Mouse (Mus musculus): ENCODE measurements at regions not wholly inside any gene's neighbourhood (a gene's known extent, or its start where the extent isn't known, plus 50 kb on each side); places are given as distances from the start of the nearest gene placed in this dataset.

DNA sequence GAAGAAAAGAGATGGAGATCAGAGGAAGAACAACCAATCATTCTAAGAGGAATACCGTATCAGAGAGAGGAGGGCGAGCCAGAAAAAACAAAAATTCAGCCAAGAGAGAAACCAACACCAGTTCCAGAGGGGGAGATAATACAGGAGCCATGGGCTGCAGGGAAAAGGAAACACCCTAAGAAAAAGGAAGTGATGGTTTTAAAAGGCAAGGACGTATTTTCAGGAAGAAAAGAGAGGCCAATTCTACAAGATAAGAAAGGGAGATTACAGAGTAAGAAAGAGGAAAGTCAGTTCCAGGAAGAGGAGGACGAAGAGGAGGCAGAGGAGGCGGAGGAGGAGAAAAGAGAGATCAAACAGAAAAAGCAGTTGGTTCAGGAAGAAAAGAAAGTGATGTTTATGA lies 59.7 kb upstream of the Sipa1l3 start:
- Histone ChIP-seq H3K9ac (ENCODE audit: control insufficient read depth, low read depth, low read length, poor library complexity, severe bottlenecking) (no peak overlapping the region), H3K27me3 (ENCODE audit: control insufficient read depth in 1 of 2, insufficient read depth in 2 of 2, low read length in 2 of 2) (peaks cover 0 to 4% of the 10 kb centered on the region in 2 experiments; a peak in 2 of 4 replicates), H3K4me3 (ENCODE audit: control insufficient read depth in 1 of 2, insufficient read depth in 1 of 2, low read depth in 2 of 2, low read length in 2 of 2) (no peak overlapping the region), H3K9me3 (replicated peaks; ENCODE audit: insufficient read depth, low read length) (no peaks in the 10 kb centered on the region), H3K4me1 (ENCODE audit: control insufficient read depth in 1 of 2, insufficient read depth in 2 of 2, low read length in 2 of 2) (peaks cover 2 to 11% of the 10 kb centered on the region in 2 experiments; a peak in 3 of 4 replicates), H3K79me2 (ENCODE audit: control insufficient read depth, insufficient read depth, low read length, poor library complexity) (no peaks in the 10 kb centered on the region), H3K27ac (ENCODE audit: control insufficient read depth, low read depth, low read length) (no peak overlapping the region), H3K36me3 (ENCODE audit: control insufficient read depth in 1 of 2, insufficient read depth in 2 of 2, low read length in 2 of 2) (0 out of 4 replicates have a peak, but pooled peaks cover 0 to 2% of the 10 kb centered on the region in 2 experiments)
- DNase-seq (ENCODE audit: low read depth, low spot score) = peak; percentile 31
- TF ChIP-seq MAX (IDR thresholded peaks at IDR 0.05; ENCODE audit: low read length) (no peak), USF2 (IDR thresholded peaks at IDR 0.05; ENCODE audit: borderline replicate concordance in 1 of 2, insufficient read depth in 1 of 2, low read depth in 1 of 2, low read length in 2 of 2) (no peak), USF1 (IDR thresholded peaks at IDR 0.05; ENCODE audit: low read depth, low read length) (no peak), ZMIZ1 (IDR thresholded peaks at IDR 0.05; ENCODE audit: low read depth, low read length) (no peak), GATA1 (IDR thresholded peaks at IDR 0.05; ENCODE audit: low read depth, low read length) (peak; percentile 64), POLR2AphosphoS2 (IDR thresholded peaks at IDR 0.05; ENCODE audit: low read length) (no peak), MAFK (IDR thresholded peaks at IDR 0.05; ENCODE audit: borderline replicate concordance, low read depth, low read length) (no peak), MYB (IDR thresholded peaks at IDR 0.05; ENCODE audit: low read depth, low read length) (no peak), BHLHE40 (IDR thresholded peaks at IDR 0.05; ENCODE audit: borderline replicate concordance, low read depth, low read length) (no peak), ZC3H11A (IDR thresholded peaks at IDR 0.05; ENCODE audit: low read depth, low read length) (no peak), POLR2AphosphoS5 (IDR thresholded peaks at IDR 0.05; ENCODE audit: borderline replicate concordance, low read depth, low read length) (no peak), SMC3 (IDR thresholded peaks at IDR 0.05; ENCODE audit: low read depth, low read length) (no peak), ETS1 (IDR thresholded peaks at IDR 0.05; ENCODE audit: low read depth, low read length) (peak; percentile 52; the same call in 1 of the 2 replicates), ELF1 (IDR thresholded peaks at IDR 0.05; ENCODE audit: low read depth, low read length) (0 out of 2 replicates have a peak, but pooled peaks have one; percentile 19), CTCF (IDR thresholded peaks at IDR 0.05 in 2 of 3, conservative IDR thresholded peaks at IDR 0.05 in 1 of 3; ENCODE audit: control insufficient read depth in 1 of 3, insufficient read depth in 1 of 3, low read depth in 2 of 3, low read length in 3 of 3, poor library complexity in 1 of 3, severe bottlenecking in 1 of 3) (no peak), MXI1 (IDR thresholded peaks at IDR 0.05; ENCODE audit: low read depth, low read length) (no peak), NRF1 (IDR thresholded peaks at IDR 0.05; ENCODE audit: insufficient read depth, low read depth, low read length, poor library complexity, severe bottlenecking) (no peak), MEF2A (IDR thresholded peaks at IDR 0.05; ENCODE audit: extremely low read depth, insufficient replicate concordance, low read depth, low read length, poor library complexity, severe bottlenecking) (no peak), TBP (IDR thresholded peaks at IDR 0.05; ENCODE audit: low read depth, low read length) (no peak), SIN3A (IDR thresholded peaks at IDR 0.05; ENCODE audit: low read length) (0 out of 2 replicates have a peak, but pooled peaks have one; percentile 23), POLR2A (IDR thresholded peaks at IDR 0.05; ENCODE audit: control insufficient read depth in 1 of 2, insufficient read depth in 1 of 2, low read depth in 1 of 2, low read length in 2 of 2, poor library complexity in 1 of 2) (no peak), RCOR1 (IDR thresholded peaks at IDR 0.05; ENCODE audit: low read depth, low read length) (peak; percentile 56), JUND (IDR thresholded peaks at IDR 0.05; ENCODE audit: low read depth, low read length) (no peak), ZKSCAN1 (IDR thresholded peaks at IDR 0.05; ENCODE audit: low read depth, low read length) (no peak), HCFC1 (IDR thresholded peaks at IDR 0.05; ENCODE audit: low read depth, low read length) (no peak), EP300 (IDR thresholded peaks at IDR 0.05; ENCODE audit: low read depth in 1 of 2, low read length in 2 of 2) (peak; percentile 37 to 54; a peak in 3 of 4 replicates), TAL1 (IDR thresholded peaks at IDR 0.05; ENCODE audit: low read length) (no peak)
